Mouse (Mus musculus) kidney, embryonic 16.5 days (tissue): ENCODE measurements around the gene F11r. TPM values are rescaled to one million over a fixed set of nuclear protein-coding genes. Genes with fewer than 3 reads are reported as not detected.

Experiments used
- ATAC-seq: fragments of 200-750 bp; cut with Nextera tagmentation; 2 replicates; pipeline ENCODE4 v1.8.0; 2017; ENCODE audit warnings: moderate TSS enrichment; ENCODE audit not compliant: low FRiP score, low TSS enrichment
- H3K27ac ChIP-seq: fragments of 300-500 bp; sonication (generic); 2 replicates; pipeline ENCODE4 v1.5.1; 2014; ENCODE audit warnings: low read length
- H3K27me3 ChIP-seq: fragments of 300-500 bp; sonication (generic); 2 replicates; pipeline ENCODE4 v1.6.1; 2014; ENCODE audit warnings: low read length, control low read depth, mixed read lengths; ENCODE audit not compliant: insufficient read depth
- H3K36me3 ChIP-seq: fragments of 300-500 bp; sonication (generic); 2 replicates; pipeline ENCODE4 v1.6.1; 2014; ENCODE audit warnings: low read length, control low read depth, mixed read lengths; ENCODE audit not compliant: insufficient read depth
- H3K4me1 ChIP-seq: fragments of 300-500 bp; sonication (generic); 2 replicates; pipeline ENCODE4 v1.6.1; 2014; ENCODE audit warnings: low read length, control low read depth, mixed read lengths; ENCODE audit not compliant: insufficient read depth
- H3K4me2 ChIP-seq: fragments of 300-500 bp; sonication (generic); replicated peaks from 2 replicates; pipeline ENCODE4 v1.6.1; 2014; ENCODE audit warnings: low read depth, low read length
- H3K4me3 ChIP-seq: fragments of 300-500 bp; sonication (generic); 2 replicates; pipeline ENCODE4 v1.5.1; 2014; ENCODE audit warnings: mild to moderate bottlenecking, low read length
- H3K9ac ChIP-seq: fragments of 300-500 bp; sonication (generic); replicated peaks from 2 replicates; pipeline ENCODE4 v1.6.1; 2014; ENCODE audit warnings: low read length
- H3K9me3 ChIP-seq: fragments of 300-500 bp; sonication (generic); 2 replicates; pipeline ENCODE4 v1.6.1; 2016; ENCODE audit warnings: low read length, control low read depth
- WGBS: fragments of 180-500 bp; shearing (Covaris S2); extraction: QIAGEN DNeasy Blood & Tissue Kit; methylation state at CpG from one replicate; pipeline ENCODE4 v1.1.7; 2014; 5-methylcytosine and 5-hydroxymethylcytosine counted together
- polyA plus RNA-seq: library from polyadenylated mRNA; unstranded; fragments of >200 nt; fragmentation: Nextera tagmentation; extraction: Ambion mirVana; gene quantifications from 2 replicates; pipeline ENCODE4 v1.2.1, GENCODE M21; 2015

The F11r gene
- polyA plus RNA-seq, 1 experiment from 2014 or later, result 156 TPM

GRCm38 (mm10) chr1:171503592-171504291, 66.4 kb downstream of the F11r start:
- peak; percentile 76 for ATAC-seq
- H3K9ac ChIP-seq, result peak overlapping the region; percentile 81
- peaks cover 15% of the 10 kb centered on the region for H3K4me1 ChIP-seq
- under 1% methylated on average over 53 of the region's 53 CpGs for WGBS
- H3K9me3 ChIP-seq, result no peaks in the 10 kb centered on the region
- H3K4me3 ChIP-seq, result peak overlapping the region; percentile 71
- peak overlapping the region; percentile 98 for H3K27ac ChIP-seq
- H3K27me3 ChIP-seq, result no peaks in the 10 kb centered on the region
- peak overlapping the region; percentile 72 for H3K4me2 ChIP-seq
- 0 out of 2 replicates have a peak, but pooled peaks cover 3% of the 10 kb centered on the region for H3K36me3 ChIP-seq

GRCm38 (mm10) chr1:171504586-171504985, 67.3 kb downstream of the F11r start:
- Histone ChIP-seq H3K4me1 (peaks cover 15% of the 10 kb centered on the region), H3K4me2 (peak overlapping the region; percentile 72), H3K4me3 (peak overlapping the region; percentile 16; the same call in 1 of the 2 replicates), H3K9me3 (no peaks in the 10 kb centered on the region), H3K27ac (no peak overlapping the region), H3K27me3 (no peaks in the 10 kb centered on the region), H3K36me3 (0 out of 2 replicates have a peak, but pooled peaks cover 3% of the 10 kb centered on the region), H3K9ac (no peak overlapping the region; the same call in 1 of the 2 replicates)
- 75% methylated on average over 4 of the region's 4 CpGs for WGBS
- no peak for ATAC-seq

DNA sequence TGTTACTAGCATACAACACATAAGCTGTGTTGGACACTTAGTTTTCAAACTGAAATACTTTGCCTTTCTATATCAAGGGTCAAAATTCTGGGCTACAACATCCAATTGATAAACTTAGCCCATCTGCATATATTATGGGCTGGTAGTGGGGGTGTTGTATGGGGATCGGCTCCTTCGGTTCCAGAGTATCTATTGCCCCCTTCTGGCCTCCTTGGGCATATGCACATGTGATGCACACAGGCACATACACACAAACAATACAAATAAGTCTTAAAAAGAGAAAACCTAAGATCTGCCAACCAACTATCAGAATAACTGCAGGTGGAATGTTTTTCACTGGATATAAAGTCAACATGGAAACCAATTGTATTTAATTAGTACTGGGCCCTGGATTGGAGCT, 75.9 kb downstream of the F11r start:
- no peak for ATAC-seq
- H3K4me2 ChIP-seq, result no peak overlapping the region
- H3K27me3 ChIP-seq, result no peaks in the 10 kb centered on the region
- no peak overlapping the region for H3K4me3 ChIP-seq
- no peaks in the 10 kb centered on the region for H3K4me1 ChIP-seq
- no peak overlapping the region for H3K9ac ChIP-seq
- no peaks in the 10 kb centered on the region for H3K9me3 ChIP-seq
- H3K36me3 ChIP-seq, result no peaks in the 10 kb centered on the region
- H3K27ac ChIP-seq, result no peak overlapping the region
- WGBS, result 88% methylated on average over 2 of the region's 2 CpGs

- no peak for ATAC-seq
These were observed 76.4 kb downstream of the F11r start for GRCm38 (mm10) chr1:171513760-171514159.

More at GRCm38 (mm10) chr1:171513760-171514159, 76.4 kb downstream of the F11r start:
- Histone ChIP-seq H3K27me3 (no peaks in the 10 kb centered on the region), H3K36me3 (no peaks in the 10 kb centered on the region), H3K9me3 (no peaks in the 10 kb centered on the region), H3K4me1 (no peaks in the 10 kb centered on the region), H3K27ac (no peak overlapping the region), H3K4me2 (no peak overlapping the region), H3K9ac (no peak overlapping the region), H3K4me3 (no peak overlapping the region)
- 81% methylated on average over 1 of the region's 1 CpGs for WGBS

Other genes starting within 250 kb of the F11r start
- 3.7 and 5.1 TPM in 2 replicates for gene Pcp4l1, start 241.3 kb upstream of the F11r start, polyA plus RNA-seq
- 0.67 and 0.89 TPM in 2 replicates for gene Nr1i3, start 223.6 kb upstream of the F11r start, polyA plus RNA-seq
- 40.6 and 44.1 TPM in 2 replicates for gene Tomm40l, start 215.0 kb upstream of the F11r start, polyA plus RNA-seq
- 22.4 and 32.2 TPM in 2 replicates for gene Apoa2, start 212.5 kb upstream of the F11r start, polyA plus RNA-seq
- gene Fcer1g, start 203.2 kb upstream of the F11r start, polyA plus RNA-seq, result 35.0 and 37.2 TPM in 2 replicates
- gene Adamts4, start 187.1 kb upstream of the F11r start, polyA plus RNA-seq, result 13.4 and 15.2 TPM in 2 replicates
- 311 and 368 TPM in 2 replicates for gene Ndufs2, start 186.1 kb upstream of the F11r start, polyA plus RNA-seq
- gene B4galt3, start 167.2 kb upstream of the F11r start, polyA plus RNA-seq, result 92.2 and 99.1 TPM in 2 replicates
- 69.2 and 77.2 TPM in 2 replicates for gene Ppox, start 156.3 kb upstream of the F11r start, polyA plus RNA-seq
- 101 and 103 TPM in 2 replicates for gene Usp21, start 149.5 kb upstream of the F11r start, polyA plus RNA-seq
- gene Ufc1, start 142.5 kb upstream of the F11r start, polyA plus RNA-seq, result 102 and 111 TPM in 2 replicates
- 57.0 and 59.5 TPM in 2 replicates for gene Dedd, start 108.4 kb upstream of the F11r start, polyA plus RNA-seq
- gene Nit1, start 91.9 kb upstream of the F11r start, polyA plus RNA-seq, result 60.6 and 63.3 TPM in 2 replicates
- 99.2 and 103 TPM in 2 replicates for gene Pfdn2, start 91.9 kb upstream of the F11r start, polyA plus RNA-seq
- 4.2 and 4.3 TPM in 2 replicates for gene Klhdc9, start 76.7 kb upstream of the F11r start, polyA plus RNA-seq
- 4.7 and 4.8 TPM in 2 replicates for gene Nectin4, start 67.4 kb upstream of the F11r start, polyA plus RNA-seq
- 1.1 and 1.6 TPM in 2 replicates for gene Arhgap30, start 48.6 kb upstream of the F11r start, polyA plus RNA-seq
- gene Usf1, start 26.2 kb upstream of the F11r start, polyA plus RNA-seq, result 84.8 and 90.9 TPM in 2 replicates
- gene Tstd1, start 18.7 kb upstream of the F11r start, polyA plus RNA-seq, result 6.6 and 7.0 TPM in 2 replicates
- gene Alyref2, start 65.9 kb downstream of the F11r start, polyA plus RNA-seq, result 13.0 and 13.4 TPM in 2 replicates
- gene Itln1, start 97.8 kb downstream of the F11r start, polyA plus RNA-seq, result not detected in 2 replicates
- gene Cd244a, start 121.7 kb downstream of the F11r start, polyA plus RNA-seq, result 0.07 and 0.08 TPM in 2 replicates
- gene Ly9, start 169.9 kb downstream of the F11r start, polyA plus RNA-seq, result 0.35 and 0.44 TPM in 2 replicates
- not detected in 2 replicates for gene Slamf7, start 215.5 kb downstream of the F11r start, polyA plus RNA-seq
- gene Cd48, start 244.5 kb downstream of the F11r start, polyA plus RNA-seq, result 2.3 and 2.8 TPM in 2 replicates